Mouse (Mus musculus) heart, embryonic 11.5 days (tissue): ENCODE data around the gene Gabrb1. TPM values are rescaled to one million over a fixed set of nuclear protein-coding genes. Genes with fewer than 3 reads are reported as not detected.

Source experiments
- ATAC-seq: fragments of 200-750 bp; cut with Nextera tagmentation; replicated peaks from 2 replicates; pipeline ENCODE4 v1.8.0; 2017; ENCODE audit warnings: moderate library complexity; ENCODE audit not compliant: insufficient number of reproducible peaks, low FRiP score, low TSS enrichment
- H3K27ac ChIP-seq: fragments of 300-500 bp; sonication (generic); 2 replicates; pipeline ENCODE4 v1.5.1; 2014; ENCODE audit warnings: mild to moderate bottlenecking, low read depth, low read length
- H3K27me3 ChIP-seq: fragments of 300-500 bp; sonication (generic); 2 replicates; pipeline ENCODE4 v1.6.1; 2014; ENCODE audit warnings: mild to moderate bottlenecking, low read length, mixed read lengths; ENCODE audit not compliant: control insufficient read depth, insufficient read depth
- H3K36me3 ChIP-seq: fragments of 300-500 bp; sonication (generic); 2 replicates; pipeline ENCODE4 v1.6.1; 2014; ENCODE audit warnings: mild to moderate bottlenecking, low read length, moderate library complexity, mixed read lengths; ENCODE audit not compliant: control insufficient read depth, insufficient read depth
- H3K4me1 ChIP-seq: fragments of 300-500 bp; sonication (generic); 2 replicates; pipeline ENCODE4 v1.6.1; 2014; ENCODE audit warnings: low read length; ENCODE audit not compliant: control insufficient read depth, insufficient read depth
- H3K4me2 ChIP-seq: fragments of 300-500 bp; sonication (generic); 2 replicates; pipeline ENCODE4 v1.6.1; 2014; ENCODE audit warnings: mild to moderate bottlenecking, moderate library complexity
- H3K4me3 ChIP-seq: fragments of 300-500 bp; sonication (generic); 2 replicates; pipeline ENCODE4 v1.5.1; 2014; ENCODE audit warnings: low read depth, low read length
- H3K9ac ChIP-seq: fragments of 300-500 bp; sonication (generic); 2 replicates; pipeline ENCODE4 v1.6.1; 2014; ENCODE audit warnings: mild to moderate bottlenecking, low read depth, low read length, moderate library complexity
- H3K9me3 ChIP-seq: fragments of 300-500 bp; sonication (generic); replicated peaks from 2 replicates; pipeline ENCODE4 v1.6.1; 2016; ENCODE audit warnings: low read length; ENCODE audit not compliant: control insufficient read depth
- WGBS: fragments of 180-500 bp; shearing (Covaris S2); extraction: QIAGEN DNeasy Blood & Tissue Kit; methylation state at CpG from one replicate; pipeline ENCODE4 v1.1.7; 2014; ENCODE audit not compliant: insufficient replicate concordance; 5-methylcytosine and 5-hydroxymethylcytosine counted together
- polyA plus RNA-seq: library from polyadenylated mRNA; unstranded; fragments of >200 nt; fragmentation: Nextera tagmentation; extraction: Ambion mirVana; gene quantifications from 2 replicates; pipeline ENCODE4 v1.2.1, GENCODE M21; 2014

The Gabrb1 gene
- polyA plus RNA-seq, 1 experiment from 2014 or later, result 1.1 TPM

- Histone ChIP-seq H3K9ac (peak within 1 kb of the TSS; percentile 61), H3K27me3 (peaks cover 8% of the 10 kb centered on the region), H3K4me1 (no peaks in the 10 kb centered on the region), H3K9me3 (no peaks in the 10 kb centered on the region), H3K4me3 (peak within 1 kb of the TSS; percentile 65), H3K27ac (no peak within 1 kb of the TSS), H3K36me3 (no peaks in the 10 kb centered on the region), H3K4me2 (peak within 1 kb of the TSS; percentile 97)
- ATAC-seq, result no peak; the same call in 1 of the 2 replicates
- 2% methylated on average over 15 of the region's 15 CpGs for WGBS
Measured at GRCm38 (mm10) chr5:71658115-71658497, 193 bp downstream of the Gabrb1 start, which contains the start of gene Gabra4. Gabra4 (minus strand) TSS chr5:71658308.

- ATAC-seq, result no peak
- 54% methylated on average over 4 of the region's 4 CpGs for WGBS
- Histone ChIP-seq H3K27me3 (no peaks in the 10 kb centered on the region), H3K4me1 (no peaks in the 10 kb centered on the region), H3K36me3 (no peaks in the 10 kb centered on the region), H3K9ac (no peak overlapping the region), H3K4me2 (no peak overlapping the region), H3K4me3 (no peak overlapping the region), H3K9me3 (no peaks in the 10 kb centered on the region), H3K27ac (no peak overlapping the region)
Measured at GRCm38 (mm10) chr5:71665593-71665992, 7.7 kb downstream of the Gabrb1 start.

- Histone ChIP-seq H3K27me3 (peaks cover 4% of the 10 kb centered on the region; the same call in 1 of the 2 replicates), H3K4me2 (peak overlapping the region; percentile 88), H3K9ac (no peak overlapping the region), H3K4me1 (no peaks in the 10 kb centered on the region), H3K36me3 (no peaks in the 10 kb centered on the region), H3K4me3 (peak overlapping the region; percentile 63), H3K9me3 (no peaks in the 10 kb centered on the region), H3K27ac (no peak overlapping the region)
- 1% methylated on average over 19 of the region's 19 CpGs for WGBS
- ATAC-seq, result 0 out of 2 replicates have a peak, but pooled peaks have one; percentile 2
Measured at GRCm38 (mm10) chr5:71699696-71700467, 42.0 kb downstream of the Gabrb1 start.

GRCm38 (mm10) chr5:71700468-71701272 is 42.8 kb downstream of the Gabrb1 start:
- no peak overlapping the region for H3K27ac ChIP-seq
- WGBS, result under 1% methylated on average over 46 of the region's 46 CpGs

GRCm38 (mm10) chr5:71701273-71701614 is 43.3 kb downstream of the Gabrb1 start:
- Histone ChIP-seq H3K27ac (no peak overlapping the region), H3K9ac (peak overlapping the region; percentile 52)
- WGBS, result 2% methylated on average over 6 of the region's 6 CpGs

More at GRCm38 (mm10) chr5:71700468-71701272, 42.8 kb downstream of the Gabrb1 start:
- Histone ChIP-seq H3K4me2 (peak overlapping the region; percentile 88), H3K4me3 (peak overlapping the region; percentile 63), H3K27me3 (peaks cover 4% of the 10 kb centered on the region; the same call in 1 of the 2 replicates), H3K4me1 (no peaks in the 10 kb centered on the region), H3K9me3 (no peaks in the 10 kb centered on the region), H3K9ac (peak overlapping the region; percentile 56), H3K36me3 (no peaks in the 10 kb centered on the region)
- peak; percentile 75 for ATAC-seq

GRCm38 (mm10) chr5:71732931-71733792 is 75.2 kb downstream of the Gabrb1 start:
- H3K27ac ChIP-seq, result no peak overlapping the region
- H3K36me3 ChIP-seq, result no peaks in the 10 kb centered on the region
- no peak overlapping the region for H3K4me3 ChIP-seq
- WGBS, result 82% methylated on average over 8 of the region's 8 CpGs
- H3K4me1 ChIP-seq, result no peaks in the 10 kb centered on the region
- H3K4me2 ChIP-seq, result no peak overlapping the region
- ATAC-seq, result no peak
- H3K9me3 ChIP-seq, result no peaks in the 10 kb centered on the region
- no peaks in the 10 kb centered on the region for H3K27me3 ChIP-seq
- no peak overlapping the region for H3K9ac ChIP-seq

More at GRCm38 (mm10) chr5:71701273-71701614, 43.3 kb downstream of the Gabrb1 start:
- 0 out of 2 replicates have a peak, but pooled peaks have one; percentile 24 for ATAC-seq
- H3K4me1 ChIP-seq, result no peaks in the 10 kb centered on the region
- peak overlapping the region; percentile 88 for H3K4me2 ChIP-seq
- no peaks in the 10 kb centered on the region for H3K9me3 ChIP-seq
- peak overlapping the region; percentile 63 for H3K4me3 ChIP-seq
- H3K27me3 ChIP-seq, result peaks cover 4% of the 10 kb centered on the region; the same call in 1 of the 2 replicates
- H3K36me3 ChIP-seq, result no peaks in the 10 kb centered on the region

- Histone ChIP-seq H3K9ac (no peak overlapping the region), H3K4me2 (no peak overlapping the region), H3K27me3 (no peaks in the 10 kb centered on the region), H3K27ac (no peak overlapping the region), H3K4me3 (no peak overlapping the region), H3K9me3 (no peaks in the 10 kb centered on the region), H3K36me3 (no peaks in the 10 kb centered on the region), H3K4me1 (no peaks in the 10 kb centered on the region)
- 78% methylated on average over 2 of the region's 2 CpGs for WGBS
- ATAC-seq, result no peak
Measured at GRCm38 (mm10) chr5:71747411-71747810, 89.5 kb downstream of the Gabrb1 start.

GRCm38 (mm10) chr5:71753966-71754365 is 96.1 kb downstream of the Gabrb1 start:
- H3K9ac ChIP-seq, result no peak overlapping the region
- no peak overlapping the region for H3K4me2 ChIP-seq
- 71% methylated on average over 5 of the region's 5 CpGs for WGBS
- no peaks in the 10 kb centered on the region for H3K27me3 ChIP-seq
- ATAC-seq, result no peak
- H3K36me3 ChIP-seq, result no peaks in the 10 kb centered on the region
- H3K4me3 ChIP-seq, result no peak overlapping the region
- H3K4me1 ChIP-seq, result no peaks in the 10 kb centered on the region
- H3K9me3 ChIP-seq, result no peaks in the 10 kb centered on the region
- H3K27ac ChIP-seq, result no peak overlapping the region
